ENCODE assay signal across 20 mouse cellular contexts in genomic region chr4:55489328-55489727, GRCm38 (mm10). TPM values are rescaled to one million over a fixed set of nuclear protein-coding genes. Genes with fewer than 3 reads are reported as not detected.
DNase-seq lines count a peak whose midpoint lies in the region; ATAC-seq and TF ChIP-seq lines count a peak whose summit lies in the region.
"Had no signal": no experiment of that assay in that cellular context is flagged by ENCODE, and none has a peak within 500 bp of the region (broad histone marks: within the 10 kb centered on the region; RNA-seq: fewer than 3 reads in every experiment).

No protein-coding gene starts in this region.

- H3K9ac ChIP-seq in liver, adult 2 months (ENCODE audit: low read depth, low read length) = no peak overlapping the region
- no peak overlapping the region for H3K9ac ChIP-seq in liver, embryonic 13.5 days
- H3K9ac ChIP-seq in forebrain, embryonic 15.5 days (replicated peaks) = no peak overlapping the region
- H3K9ac ChIP-seq in forebrain, embryonic 16.5 days (replicated peaks; ENCODE audit: low read depth, low read length) = no peak overlapping the region
- H3K9ac ChIP-seq: embryonic facial prominence, embryonic 13.5 days; forebrain, embryonic 12.5 days; heart, embryonic 15.5 days; hindbrain, embryonic 14.5 days; lung, embryonic 14.5 days had no signal

- ATAC-seq in liver, embryonic 13.5 days (ENCODE audit: low read depth) = no peak
- ATAC-seq in forebrain, embryonic 15.5 days (replicated peaks) = no peak
- ATAC-seq in forebrain, embryonic 16.5 days = no peak

- TF ChIP-seq CTCF in liver, adult 2 months (IDR thresholded peaks at IDR 0.05; ENCODE audit: low read depth, low read length) = no peak

- H3K4me2 ChIP-seq in liver, embryonic 13.5 days = peak overlapping the region; percentile 17; the same call in 1 of the 2 replicates
- H3K4me2 ChIP-seq in forebrain, embryonic 15.5 days (replicated peaks) = no peak overlapping the region
- H3K4me2 ChIP-seq in forebrain, embryonic 16.5 days (ENCODE audit: low read length) = no peak overlapping the region
- H3K4me2 ChIP-seq: embryonic facial prominence, embryonic 13.5 days; forebrain, embryonic 12.5 days; heart, embryonic 15.5 days; hindbrain, embryonic 14.5 days; lung, embryonic 14.5 days had no signal

- H3K36me3 ChIP-seq in liver, adult 2 months (ENCODE audit: control insufficient read depth, insufficient read depth, low read length) = no peaks in the 10 kb centered on the region
- no peaks in the 10 kb centered on the region for H3K36me3 ChIP-seq in liver, embryonic 13.5 days
- no peaks in the 10 kb centered on the region for H3K36me3 ChIP-seq in forebrain, embryonic 15.5 days
- H3K36me3 ChIP-seq in forebrain, embryonic 16.5 days (ENCODE audit: control insufficient read depth, insufficient read depth) = no peaks in the 10 kb centered on the region
- H3K36me3 ChIP-seq: embryonic facial prominence, embryonic 13.5 days; forebrain, embryonic 12.5 days; heart, embryonic 15.5 days; limb, embryonic 10.5 days had no signal

- peaks cover 4% of the 10 kb centered on the region; the same call in 1 of the 2 replicates for H3K4me1 ChIP-seq in liver, adult 2 months (ENCODE audit: control insufficient read depth, insufficient read depth, low read length)
- H3K4me1 ChIP-seq in liver, embryonic 13.5 days (replicated peaks) = no peaks in the 10 kb centered on the region
- no peaks in the 10 kb centered on the region for H3K4me1 ChIP-seq in forebrain, embryonic 15.5 days
- no peaks in the 10 kb centered on the region for H3K4me1 ChIP-seq in forebrain, embryonic 16.5 days (replicated peaks; ENCODE audit: control insufficient read depth, insufficient read depth, low read length)
- H3K4me1 ChIP-seq: embryonic facial prominence, embryonic 13.5 days; forebrain, embryonic 12.5 days; limb, embryonic 10.5 days had no signal

- no peak for TF ChIP-seq POLR2A in liver, adult 2 months (IDR thresholded peaks at IDR 0.05; ENCODE audit: extremely low read depth, insufficient read depth, low read length)

- no peak overlapping the region for H3K27ac ChIP-seq in liver, adult 2 months (replicated peaks; ENCODE audit: insufficient read depth, low read depth, low read length)
- no peak overlapping the region for H3K27ac ChIP-seq in liver, embryonic 13.5 days
- no peak overlapping the region for H3K27ac ChIP-seq in forebrain, embryonic 15.5 days (replicated peaks)
- H3K27ac ChIP-seq in forebrain, embryonic 16.5 days (ENCODE audit: low read length) = no peak overlapping the region
- H3K27ac ChIP-seq: embryonic facial prominence, embryonic 13.5 days; forebrain, embryonic 12.5 days; heart, embryonic 15.5 days; hindbrain, embryonic 14.5 days; limb, embryonic 10.5 days; stomach, postnatal 0 days had no signal

- H3K4me3 ChIP-seq in liver, adult 2 months (ENCODE audit: insufficient read depth, low read depth, low read length) = no peak overlapping the region
- no peak overlapping the region for H3K4me3 ChIP-seq in liver, embryonic 13.5 days (replicated peaks)
- H3K4me3 ChIP-seq in forebrain, embryonic 15.5 days = no peak overlapping the region
- no peak overlapping the region for H3K4me3 ChIP-seq in forebrain, embryonic 16.5 days (replicated peaks; ENCODE audit: low read length)
- H3K4me3 ChIP-seq: embryonic facial prominence, embryonic 13.5 days; forebrain, embryonic 12.5 days; heart, embryonic 15.5 days; limb, embryonic 10.5 days had no signal

- H3K9me3 ChIP-seq in liver, embryonic 13.5 days (replicated peaks) = no peaks in the 10 kb centered on the region
- H3K9me3 ChIP-seq in forebrain, embryonic 15.5 days = no peaks in the 10 kb centered on the region
- H3K9me3 ChIP-seq in forebrain, embryonic 16.5 days (ENCODE audit: control insufficient read depth, low read length) = no peaks in the 10 kb centered on the region
- H3K9me3 ChIP-seq: embryonic facial prominence, embryonic 13.5 days; forebrain, embryonic 12.5 days; heart, embryonic 15.5 days; limb, embryonic 10.5 days had no signal

- peak; percentile 21 for DNase-seq in liver, adult 2 months (ENCODE audit: extremely low read depth, low read depth, low spot score)
- DNase-seq in liver (no peak), adipocyte (ENCODE audit: low spot score) (peak; percentile 39)
- DNase-seq in liver, embryonic 13.5 days = no peak
- peak; percentile 15 to 32 for DNase-seq in natural killer cell, adult 2 months (ENCODE audit: low spot score in 2 of 2)
- DNase-seq in spleen, postnatal 4 days (ENCODE audit: low spot score in 2 of 2) = no peak
- DNase-seq: B cell, adult 2 months; cerebellum, adult 11-12 months; kidney, adult 18-20 months; kidney, postnatal 4 days; lung, embryonic 14.5 days; thymus, postnatal 25 days had no signal

- H3K79me2 ChIP-seq in liver, adult 2 months (ENCODE audit: control insufficient read depth, insufficient read depth, low read length) = no peaks in the 10 kb centered on the region

- WGBS in liver, adult 2 months = 77% methylated on average over 3 of the region's 3 CpGs
- 16% methylated on average over 3 of the region's 3 CpGs for WGBS in liver, embryonic 13.5 days (ENCODE audit: insufficient replicate concordance)
- 81% methylated on average over 3 of the region's 3 CpGs for WGBS in forebrain, embryonic 15.5 days
- WGBS in forebrain, embryonic 16.5 days = 83% methylated on average over 3 of the region's 3 CpGs

- H3K27me3 ChIP-seq in liver, adult 2 months (ENCODE audit: control insufficient read depth, insufficient read depth, low read length) = no peaks in the 10 kb centered on the region
- no peaks in the 10 kb centered on the region for H3K27me3 ChIP-seq in liver, embryonic 13.5 days
- no peaks in the 10 kb centered on the region for H3K27me3 ChIP-seq in forebrain, embryonic 15.5 days
- no peaks in the 10 kb centered on the region for H3K27me3 ChIP-seq in forebrain, embryonic 16.5 days (replicated peaks; ENCODE audit: control insufficient read depth, insufficient read depth, low read length)
- H3K27me3 ChIP-seq: embryonic facial prominence, embryonic 13.5 days; forebrain, embryonic 12.5 days; heart, embryonic 15.5 days had no signal

RNA-seq across cellular contexts. Expression of gene Klf4, which starts 42.9 kb away (rescaled TPM):
- total RNA-seq in liver, adult 2 months (2014; rRNA removed) = 0.46 and 0.74 TPM in 2 replicates
- polyA plus RNA-seq in liver, adult 2 months (2012; rRNA removed) = 0.57 and 0.68 TPM in 2 replicates
- 0.55 and 0.56 TPM in 2 replicates for polyA plus RNA-seq in liver, embryonic 13.5 days (2015; fragmentation: Nextera tagmentation; extraction: Ambion mirVana)
- polyA plus RNA-seq in forebrain, embryonic 15.5 days (2015; fragmentation: Nextera tagmentation; extraction: Ambion mirVana) = 1.6 and 1.9 TPM in 2 replicates
- polyA plus RNA-seq in forebrain, embryonic 16.5 days (2015; fragmentation: Nextera tagmentation; extraction: Ambion mirVana) = 1.7 and 2.6 TPM in 2 replicates

Comparison
In these comparisons a context has a peak if more than half of its experiments do, and no peak if none do; other contexts are left out.
1. DNase-seq: peak in liver, adult 2 months (single experiment), adipocyte (single experiment) and natural killer cell, adult 2 months (2 of 2); none in liver (single experiment), liver, embryonic 13.5 days (single experiment) and spleen, postnatal 4 days (0 of 2).